Mouse (Mus musculus) E14TG2a.4 (cell line): Measurements from ENCODE around the gene Gm4767.
"Not testable (repeated sequence)": the region's sequence is repeated elsewhere in the genome, so short reads cannot be mapped to it uniquely, and the experiment has no call there.

ENCODE experiments used
- H3K27me3 ChIP-seq: 2 replicates; pipeline ENCODE4 v1.6.1; 2014; ENCODE audit warnings: low read length, control low read depth; ENCODE audit not compliant: insufficient read depth
- H3K36me3 ChIP-seq: 2 replicates; pipeline ENCODE4 v1.6.1; 2014; ENCODE audit warnings: low read length, control low read depth; ENCODE audit not compliant: insufficient read depth
- H3K4me1 ChIP-seq: replicated peaks from 2 replicates; pipeline ENCODE4 v1.6.1; 2014; ENCODE audit warnings: low read depth, low read length, control low read depth
- H3K4me3 ChIP-seq: replicated peaks from 2 replicates; pipeline ENCODE4 v1.5.1; 2014; ENCODE audit warnings: mild to moderate bottlenecking, low read length
- H3K9me3 ChIP-seq: 2 replicates; pipeline ENCODE4 v1.6.1; 2014; ENCODE audit warnings: low read length, control low read depth

The Gm4767 gene

DNA sequence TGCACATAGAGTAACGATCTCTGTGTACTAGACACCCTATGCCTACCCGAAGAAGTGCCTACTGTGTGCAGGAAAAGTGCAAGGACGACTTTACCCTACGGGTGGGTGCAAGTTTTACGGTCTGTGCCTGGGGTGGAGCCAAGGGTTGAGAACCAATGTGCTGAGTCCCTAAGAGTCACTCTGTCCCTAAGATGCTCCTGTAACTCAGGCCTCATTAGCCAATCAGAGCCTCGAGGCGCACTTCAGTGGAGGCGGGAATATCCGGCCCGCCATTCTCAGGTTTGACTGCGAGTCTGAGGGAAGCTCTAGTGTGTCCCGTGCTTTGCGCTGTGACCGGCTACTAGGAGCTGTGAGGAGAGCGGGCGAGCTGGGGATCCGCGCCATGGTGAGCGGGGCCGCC is at the start of gene Gm4767:
Gene Gm4767, plus strand, starts transcription at position 288 of the 400 bp plus-strand sequence.
- not testable (repeated sequence) for H3K4me3 ChIP-seq, H3K4me1 ChIP-seq, H3K36me3 ChIP-seq, H3K9me3 ChIP-seq, H3K27me3 ChIP-seq

DNA sequence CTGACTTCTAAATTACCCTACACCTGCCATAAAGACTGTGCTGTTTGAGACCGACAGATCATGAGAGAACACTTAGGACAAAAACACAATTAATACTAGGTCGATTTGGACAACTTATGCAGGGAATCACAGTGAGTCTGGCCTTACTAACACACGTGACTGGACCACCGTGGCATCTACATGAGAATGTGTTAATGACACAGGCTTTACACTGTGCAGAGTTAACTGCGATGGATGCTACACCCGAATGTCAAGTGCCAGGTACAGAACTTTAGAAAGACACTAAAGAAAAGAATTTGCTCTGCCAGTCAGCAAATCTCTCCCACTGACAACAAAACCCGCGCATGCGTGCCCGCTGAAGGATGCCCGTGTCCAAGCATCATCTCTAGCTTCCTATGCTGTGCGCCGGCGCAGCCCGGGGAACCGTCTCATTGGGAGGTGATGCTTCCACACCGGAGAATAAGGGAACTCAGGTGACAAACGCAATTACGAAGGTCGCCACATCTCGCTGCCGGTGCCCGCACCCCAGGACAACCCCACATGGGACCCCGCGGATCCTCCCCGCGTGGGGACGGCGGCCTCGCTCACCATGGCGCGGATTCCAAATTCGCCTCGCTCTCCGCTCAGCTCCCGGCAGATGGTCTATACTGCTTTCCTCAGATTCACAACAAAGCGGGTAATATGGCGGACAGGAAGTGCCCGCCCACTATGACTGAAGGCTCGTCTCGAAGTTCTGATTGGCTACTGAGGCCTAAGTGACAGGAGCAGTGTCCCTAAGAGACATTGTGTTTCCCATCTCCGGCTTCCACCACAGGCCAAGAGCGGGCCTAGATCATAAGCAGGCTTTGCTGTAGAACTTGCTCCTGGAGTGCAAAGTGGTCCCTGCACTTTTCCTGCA is 41.2 kb upstream of the Gm4767 start, which contains the start of gene Gm3055:
Gene Gm3055, minus strand, starts transcription at position 656 of the 898 bp plus-strand sequence.
- not testable (repeated sequence) for H3K4me1 ChIP-seq, H3K27me3 ChIP-seq, H3K4me3 ChIP-seq, H3K9me3 ChIP-seq, H3K36me3 ChIP-seq

DNA sequence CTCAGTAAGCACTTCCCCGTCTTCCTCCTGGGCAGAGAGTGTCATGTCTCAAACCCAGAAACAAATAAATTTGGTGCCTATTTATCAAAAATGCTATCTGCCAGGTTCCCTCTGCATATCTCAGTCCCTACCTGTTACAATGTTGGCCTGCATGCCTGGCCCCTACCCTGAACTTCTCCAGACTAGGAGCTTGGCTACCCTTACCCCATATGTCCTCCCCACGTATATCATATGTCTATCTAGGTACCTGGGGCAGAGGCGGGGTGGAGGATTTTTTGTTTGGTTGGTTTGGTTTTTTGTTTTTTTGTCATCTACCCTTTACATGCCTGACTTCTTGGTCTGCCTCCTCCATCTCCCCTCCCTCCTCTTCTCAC is 40.6 kb upstream of the Gm4767 start:
- H3K4me1 ChIP-seq, H3K36me3 ChIP-seq, H3K4me3 ChIP-seq, H3K9me3 ChIP-seq, H3K27me3 ChIP-seq: not testable (repeated sequence)

- H3K36me3 ChIP-seq, H3K27me3 ChIP-seq, H3K9me3 ChIP-seq, H3K4me3 ChIP-seq, H3K4me1 ChIP-seq: not testable (repeated sequence)
Measured at GRCm38 (mm10) chr10:81846219-81846618, 34.2 kb downstream of the Gm4767 start.

DNA sequence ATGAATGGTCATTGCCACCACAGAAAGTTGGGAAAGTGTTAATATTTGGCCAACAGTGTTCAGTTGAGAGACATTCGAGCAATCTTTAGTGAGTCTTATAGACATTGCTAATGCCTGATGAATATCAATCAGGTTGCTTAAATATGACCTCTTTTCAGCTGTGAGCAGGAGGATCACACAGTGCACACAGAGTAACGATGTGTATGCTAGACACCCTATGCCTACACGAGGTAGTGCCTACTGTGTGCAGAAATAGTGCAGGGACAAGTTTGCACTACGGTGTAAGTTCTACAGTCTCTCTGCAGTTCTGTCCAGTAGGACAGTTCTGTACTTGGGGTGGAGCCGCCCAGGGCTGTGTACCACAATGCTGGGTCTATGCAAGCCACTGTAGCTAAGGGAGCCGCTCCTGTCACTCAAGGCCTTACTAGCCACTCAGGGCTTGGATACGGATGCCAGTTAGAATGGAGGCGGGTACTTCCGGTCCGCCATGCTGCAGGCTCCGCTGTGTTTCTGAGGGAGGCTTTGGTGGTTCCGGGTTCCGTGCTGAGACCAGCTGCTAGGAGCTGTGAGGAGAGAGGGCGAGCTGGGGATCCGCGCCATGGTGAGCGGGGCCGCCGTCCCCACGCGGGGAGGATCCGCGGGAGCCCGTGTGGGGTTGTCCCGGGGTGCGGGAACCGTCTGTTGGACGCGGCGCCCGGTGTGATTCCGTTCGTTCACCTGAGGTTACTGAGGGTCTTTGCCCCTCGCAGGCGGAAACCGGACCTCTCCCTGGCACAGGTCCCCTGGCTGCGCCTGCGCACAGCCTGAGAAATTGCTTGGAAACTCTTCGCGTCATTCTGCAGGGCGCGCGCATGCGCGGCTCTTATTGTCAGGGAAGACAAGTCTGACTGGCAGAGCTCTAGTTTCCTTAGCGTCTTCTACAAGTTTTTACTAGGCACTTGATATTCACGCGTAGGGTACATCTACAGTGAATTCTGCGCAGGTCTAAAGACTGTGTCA is 51.7 kb downstream of the Gm4767 start, which contains the start of gene Gm32687:
Gene Gm32687, plus strand, starts transcription at position 526 of the 999 bp plus-strand sequence.
- not testable (repeated sequence) for H3K9me3 ChIP-seq, H3K36me3 ChIP-seq, H3K4me1 ChIP-seq, H3K27me3 ChIP-seq, H3K4me3 ChIP-seq
